Mouse (Mus musculus) heart, postnatal 0 days (tissue): ENCODE measurements around the gene Sprn.
"Not testable (repeated sequence)": the region's sequence is repeated elsewhere in the genome, so short reads cannot be mapped to it uniquely, and the experiment has no call there.

Source experiments
- CTCF ChIP-seq: IDR thresholded peaks from 2 replicates; pipeline ENCODE4 v1.5.1; 2016; ENCODE audit warnings: antibody characterized with exemption, control low read depth, low read depth
- EP300 ChIP-seq: IDR thresholded peaks from 2 replicates; pipeline ENCODE4 v1.6.1; 2016; ENCODE audit warnings: antibody characterized with exemption, low read depth

DNA sequence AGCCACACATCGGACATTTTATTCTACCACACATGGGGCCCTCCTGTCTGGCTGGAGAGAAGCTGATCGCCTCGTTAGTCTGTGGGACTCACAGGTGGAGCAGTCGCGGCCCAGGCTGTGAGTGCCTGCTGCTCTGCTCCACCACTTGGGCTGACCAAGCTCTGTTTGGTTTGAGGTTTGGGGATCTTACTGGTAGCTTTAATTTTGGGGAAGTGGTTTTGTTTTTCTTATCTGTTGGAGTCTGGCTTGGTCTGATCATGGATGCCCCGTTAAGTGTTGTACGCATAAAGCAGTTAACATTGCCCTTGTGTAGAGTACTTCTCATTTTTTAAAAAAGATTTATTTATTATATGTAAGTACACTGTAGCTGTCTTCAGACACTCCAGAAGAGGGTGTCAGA lies 20.6 kb downstream of the Sprn start:
- TF ChIP-seq CTCF, EP300: not testable (repeated sequence)
